8 mouse cellular contexts compared by ENCODE assay signal in the genomic region with DNA sequence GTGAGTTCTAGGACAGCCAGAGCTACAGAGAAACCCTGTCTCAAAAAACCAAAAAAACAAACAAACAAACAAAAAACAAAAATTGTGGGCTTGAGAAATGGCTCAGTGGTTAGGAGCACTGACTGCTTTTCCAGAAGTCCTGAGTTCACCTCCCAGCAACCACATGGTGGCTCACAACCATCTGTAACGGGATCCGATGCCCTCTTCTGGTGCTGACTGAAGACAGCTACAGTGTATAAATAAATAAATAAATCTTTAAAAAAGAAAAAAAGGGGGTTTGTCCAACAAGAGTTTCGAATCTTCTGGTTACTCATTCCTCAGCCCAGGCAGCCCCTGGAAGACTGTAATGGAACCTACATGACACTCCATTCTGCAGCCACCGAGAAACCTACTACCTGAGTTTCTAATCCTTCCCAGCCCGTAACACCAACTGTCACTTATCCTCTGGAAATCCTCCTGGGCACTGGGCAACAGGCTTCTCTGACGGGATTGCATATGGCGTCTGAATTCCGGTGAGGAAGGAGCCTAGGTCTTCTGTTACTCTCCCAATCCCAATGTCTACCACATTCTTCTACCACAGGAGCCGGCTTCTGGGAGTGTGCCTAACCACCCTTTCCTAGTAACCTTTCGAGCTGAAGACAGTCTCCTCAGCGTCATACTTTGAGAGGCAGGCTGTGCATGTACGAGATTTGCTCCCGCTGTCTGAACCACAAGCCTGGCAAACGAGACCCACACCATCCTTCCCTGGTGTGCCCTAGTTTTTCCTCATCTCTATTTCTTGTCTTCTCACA. TPM values are rescaled to one million over a fixed set of nuclear protein-coding genes. Genes with fewer than 3 reads are reported as not detected.
DNase-seq lines count a peak whose midpoint lies in the region; ATAC-seq and TF ChIP-seq lines count a peak whose summit lies in the region.

No protein-coding gene starts in this region.

- no peak for ATAC-seq in heart, embryonic 13.5 days (ENCODE audit: extremely low read depth, insufficient number of reproducible peaks, low FRiP score, low TSS enrichment)
- no peak for ATAC-seq in forebrain, embryonic 15.5 days (replicated peaks)
- no peak for ATAC-seq in liver, postnatal 0 days
- ATAC-seq in megakaryocyte progenitor cell, adult 5-6 weeks (replicated peaks; ENCODE audit: poor library complexity): no peak

- intact Hi-C loops in heart, postnatal 36 days (cut with DNase I): no loop called here

- H3K4me3 ChIP-seq in heart, embryonic 13.5 days: peak overlapping the region; percentile 61
- peak overlapping the region; percentile 94 for H3K4me3 ChIP-seq in ES-Bruce4 (ENCODE audit: low read depth, low read length)
- H3K4me3 ChIP-seq in forebrain, embryonic 15.5 days: peak overlapping the region; percentile 86
- peak overlapping the region; percentile 69 for H3K4me3 ChIP-seq in liver, postnatal 0 days (ENCODE audit: low read depth, low read length)

- peak overlapping the region; percentile 79 for H3K4me2 ChIP-seq in heart, embryonic 13.5 days
- peak overlapping the region; percentile 77 for H3K4me2 ChIP-seq in forebrain, embryonic 15.5 days (replicated peaks)
- H3K4me2 ChIP-seq in liver, postnatal 0 days (ENCODE audit: low read depth, low read length): peak overlapping the region; percentile 86

- H3K9ac ChIP-seq in heart, embryonic 13.5 days: peak overlapping the region; percentile 93
- peak overlapping the region; percentile 67 for H3K9ac ChIP-seq in ES-Bruce4 (ENCODE audit: low read depth, poor library complexity, severe bottlenecking)
- peak overlapping the region; percentile 99 for H3K9ac ChIP-seq in forebrain, embryonic 15.5 days (replicated peaks)
- peak overlapping the region; percentile 86 for H3K9ac ChIP-seq in liver, postnatal 0 days (replicated peaks)

- H3K9me3 ChIP-seq in heart, embryonic 13.5 days: no peaks in the 10 kb centered on the region
- H3K9me3 ChIP-seq in ES-Bruce4 (replicated peaks; ENCODE audit: control insufficient read depth, insufficient read depth, low read length, poor library complexity, severe bottlenecking): no peaks in the 10 kb centered on the region
- no peaks in the 10 kb centered on the region for H3K9me3 ChIP-seq in forebrain, embryonic 15.5 days
- H3K9me3 ChIP-seq in liver, postnatal 0 days (ENCODE audit: low read length): no peaks in the 10 kb centered on the region

- WGBS in heart, embryonic 13.5 days: 61% methylated on average over 14 of the region's 14 CpGs
- WGBS in forebrain, embryonic 15.5 days: 72% methylated on average over 14 of the region's 14 CpGs
- 74% methylated on average over 14 of the region's 14 CpGs for WGBS in liver, postnatal 0 days (ENCODE audit: insufficient replicate concordance)

- peaks cover 46% of the 10 kb centered on the region for H3K36me3 ChIP-seq in heart, embryonic 13.5 days
- H3K36me3 ChIP-seq in ES-Bruce4 (ENCODE audit: control insufficient read depth, insufficient read depth, low read length, poor library complexity, severe bottlenecking): peaks cover 22% of the 10 kb centered on the region
- H3K36me3 ChIP-seq in forebrain, embryonic 15.5 days: peaks cover 34% of the 10 kb centered on the region
- peaks cover 41% of the 10 kb centered on the region for H3K36me3 ChIP-seq in liver, postnatal 0 days (replicated peaks; ENCODE audit: insufficient read depth, low read length)

- TF ChIP-seq POLR2A in ES-Bruce4 (IDR thresholded peaks at IDR 0.05; ENCODE audit: insufficient read depth, low read length): no peak

- DNase-seq in heart, postnatal 36 days: no peak
- DNase-seq in liver, postnatal 0 days: no peak
- no peak for DNase-seq in embryo, embryonic 10.5 days (ENCODE audit: low spot score)
- no peak for DNase-seq in natural killer cell, adult 2 months (ENCODE audit: low spot score in 2 of 2)

- peak; percentile 2 for TF ChIP-seq CTCF in ES-Bruce4 (IDR thresholded peaks at IDR 0.05; ENCODE audit: low read depth, low read length)
- no peak for TF ChIP-seq CTCF in liver, postnatal 0 days (IDR thresholded peaks at IDR 0.05; ENCODE audit: low read depth)

- TF ChIP-seq EP300 in ES-Bruce4 (IDR thresholded peaks at IDR 0.05; ENCODE audit: insufficient read depth, low read depth, low read length): no peak
- no peak for TF ChIP-seq EP300 in liver, postnatal 0 days (IDR thresholded peaks at IDR 0.05; ENCODE audit: low read depth)

- no peaks in the 10 kb centered on the region for H3K27me3 ChIP-seq in heart, embryonic 13.5 days (replicated peaks)
- H3K27me3 ChIP-seq in ES-Bruce4 (ENCODE audit: control insufficient read depth, insufficient read depth, low read length, poor library complexity, severe bottlenecking): no peaks in the 10 kb centered on the region
- H3K27me3 ChIP-seq in forebrain, embryonic 15.5 days: no peaks in the 10 kb centered on the region
- H3K27me3 ChIP-seq in liver, postnatal 0 days (ENCODE audit: insufficient read depth, low read length): no peaks in the 10 kb centered on the region

- H3K27ac ChIP-seq in heart, embryonic 13.5 days (replicated peaks): peak overlapping the region; percentile 96
- H3K27ac ChIP-seq in ES-Bruce4 (ENCODE audit: insufficient read depth, low read length): no peak overlapping the region
- H3K27ac ChIP-seq in forebrain, embryonic 15.5 days (replicated peaks): 0 out of 2 replicates have a peak overlapping the region, but pooled peaks have one; percentile 100
- peak overlapping the region; percentile 89 for H3K27ac ChIP-seq in liver, postnatal 0 days (ENCODE audit: low read depth)

- H3K4me1 ChIP-seq in heart, embryonic 13.5 days: peaks cover 28% of the 10 kb centered on the region
- peaks cover 6% of the 10 kb centered on the region for H3K4me1 ChIP-seq in ES-Bruce4 (ENCODE audit: control insufficient read depth, insufficient read depth, low read length)
- peaks cover 12% of the 10 kb centered on the region for H3K4me1 ChIP-seq in forebrain, embryonic 15.5 days
- H3K4me1 ChIP-seq in liver, postnatal 0 days (ENCODE audit: insufficient read depth): peaks cover 12% of the 10 kb centered on the region

RNA-seq across cellular contexts. Expression of a gene that starts 1.5 kb away (rescaled TPM):
- polyA plus RNA-seq in heart, embryonic 13.5 days (2015; fragmentation: Nextera tagmentation; extraction: Ambion mirVana): 26.9 and 28.6 TPM in 2 replicates
- total RNA-seq in heart, postnatal 36 days (2021): 10 to 100 TPM; 41.4 to 51.3 TPM
- 17.1 and 17.8 TPM in 2 replicates for polyA plus RNA-seq in ES-Bruce4 (2011; ENCODE audit: insufficient read depth, insufficient read length, low read depth, missing spikeins)
- 44.6 and 45.9 TPM in 2 replicates for polyA plus RNA-seq in forebrain, embryonic 15.5 days (2015; fragmentation: Nextera tagmentation; extraction: Ambion mirVana)
- polyA plus RNA-seq in liver, postnatal 0 days (2015; fragmentation: Nextera tagmentation; extraction: Ambion mirVana): 11.3 and 13.9 TPM in 2 replicates
- 11.1 and 15.6 TPM in 2 replicates for total RNA-seq in megakaryocyte progenitor cell, adult 5-6 weeks (2015)
- total RNA-seq in megakaryocyte progenitor cell, adult 5-6 weeks (2017): 15.8 and 18.4 TPM in 2 replicates

RNA-seq across cellular contexts. Expression of a gene that starts 20.9 kb away (rescaled TPM):
- 4.5 and 5.6 TPM in 2 replicates for polyA plus RNA-seq in heart, embryonic 13.5 days (2015; fragmentation: Nextera tagmentation; extraction: Ambion mirVana)
- under 1 TPM; 0.22 to 0.54 TPM for total RNA-seq in heart, postnatal 36 days (2021)
- polyA plus RNA-seq in ES-Bruce4 (2011; ENCODE audit: insufficient read depth, insufficient read length, low read depth, missing spikeins): 5.3 and 7.0 TPM in 2 replicates
- 3.6 and 4.0 TPM in 2 replicates for polyA plus RNA-seq in forebrain, embryonic 15.5 days (2015; fragmentation: Nextera tagmentation; extraction: Ambion mirVana)
- 1.7 and 2.0 TPM in 2 replicates for polyA plus RNA-seq in liver, postnatal 0 days (2015; fragmentation: Nextera tagmentation; extraction: Ambion mirVana)
- 0.37 and 1.1 TPM in 2 replicates for total RNA-seq in megakaryocyte progenitor cell, adult 5-6 weeks (2015)
- total RNA-seq in megakaryocyte progenitor cell, adult 5-6 weeks (2017): 0.91 and 1.3 TPM in 2 replicates

RNA-seq across cellular contexts. Expression of a gene that starts 30.9 kb away (rescaled TPM):
- polyA plus RNA-seq in heart, embryonic 13.5 days (2015; fragmentation: Nextera tagmentation; extraction: Ambion mirVana): 36.3 and 36.5 TPM in 2 replicates
- 10 to 100 TPM; 20.2 to 27.0 TPM for total RNA-seq in heart, postnatal 36 days (2021)
- polyA plus RNA-seq in ES-Bruce4 (2011; ENCODE audit: insufficient read depth, insufficient read length, low read depth, missing spikeins): 3.7 and 4.2 TPM in 2 replicates
- polyA plus RNA-seq in forebrain, embryonic 15.5 days (2015; fragmentation: Nextera tagmentation; extraction: Ambion mirVana): 54.0 and 58.4 TPM in 2 replicates
- 16.0 and 16.4 TPM in 2 replicates for polyA plus RNA-seq in liver, postnatal 0 days (2015; fragmentation: Nextera tagmentation; extraction: Ambion mirVana)
- total RNA-seq in megakaryocyte progenitor cell, adult 5-6 weeks (2015): 12.4 and 18.8 TPM in 2 replicates
- 15.1 and 15.7 TPM in 2 replicates for total RNA-seq in megakaryocyte progenitor cell, adult 5-6 weeks (2017)

RNA-seq across cellular contexts. Expression of a gene that starts 31.3 kb away (rescaled TPM):
- polyA plus RNA-seq in heart, embryonic 13.5 days (2015; fragmentation: Nextera tagmentation; extraction: Ambion mirVana): 152 and 169 TPM in 2 replicates
- 10 to 100 TPM; 74.8 to 75.0 TPM for total RNA-seq in heart, postnatal 36 days (2021)
- 121 and 131 TPM in 2 replicates for polyA plus RNA-seq in ES-Bruce4 (2011; ENCODE audit: insufficient read depth, insufficient read length, low read depth, missing spikeins)
- polyA plus RNA-seq in forebrain, embryonic 15.5 days (2015; fragmentation: Nextera tagmentation; extraction: Ambion mirVana): 205 and 208 TPM in 2 replicates
- 58.0 and 60.5 TPM in 2 replicates for polyA plus RNA-seq in liver, postnatal 0 days (2015; fragmentation: Nextera tagmentation; extraction: Ambion mirVana)
- total RNA-seq in megakaryocyte progenitor cell, adult 5-6 weeks (2015): 222 and 236 TPM in 2 replicates
- total RNA-seq in megakaryocyte progenitor cell, adult 5-6 weeks (2017): 201 and 214 TPM in 2 replicates
